In the genomic region with DNA sequence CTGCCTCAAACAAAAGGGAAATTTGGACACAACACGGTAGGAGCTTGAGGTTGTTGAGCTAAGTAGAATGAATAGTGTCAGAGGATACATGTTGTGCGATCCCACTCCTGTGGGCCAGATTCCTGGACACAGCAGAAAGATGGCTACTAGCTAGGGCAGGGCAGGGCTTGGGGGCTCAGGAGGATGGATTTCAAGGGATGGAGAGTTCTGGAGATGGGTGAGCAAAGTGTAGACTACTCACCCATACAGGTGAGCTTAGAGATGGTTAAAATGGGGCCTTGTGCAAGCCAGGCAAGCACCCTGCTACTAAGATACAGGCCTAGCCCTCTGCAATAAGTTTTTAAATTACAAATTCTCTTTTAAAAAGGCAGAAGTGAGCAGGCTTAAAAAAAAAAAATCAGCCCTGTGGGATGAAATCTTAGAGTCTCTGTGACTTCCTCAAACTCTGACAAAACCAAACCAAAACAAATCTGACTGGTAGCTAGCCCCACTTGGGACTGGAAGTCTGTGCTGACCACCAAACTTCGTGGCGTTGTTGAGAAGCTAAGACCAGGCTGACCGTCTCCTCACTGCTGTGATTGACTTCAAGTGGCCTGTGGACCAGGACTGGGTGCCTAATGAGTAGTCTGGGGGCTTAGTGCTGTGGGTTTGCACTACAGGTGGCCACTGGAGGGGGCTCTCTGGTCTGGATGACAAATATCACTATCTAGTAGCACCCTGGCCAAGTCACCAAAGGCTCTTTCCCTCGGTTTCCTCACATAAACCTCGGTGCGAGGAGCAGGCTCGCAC, we compare ENCODE assay signal across 15 mouse cellular contexts. TPM values are rescaled to one million over a fixed set of nuclear protein-coding genes. Genes with fewer than 3 reads are reported as not detected.
DNase-seq lines count a peak whose midpoint lies in the region; ATAC-seq lines count a peak whose summit lies in the region.
"Had no signal": no experiment of that assay in that cellular context is flagged by ENCODE, and none has a peak within 500 bp of the region (broad histone marks: within the 10 kb centered on the region; RNA-seq: fewer than 3 reads in every experiment).

No protein-coding gene starts in this region.

- 88% methylated on average over 9 of the region's 9 CpGs for WGBS in midbrain, embryonic 11.5 days
- 82% methylated on average over 9 of the region's 9 CpGs for WGBS in midbrain, embryonic 10.5 days

- no peaks in the 10 kb centered on the region for H3K9me3 ChIP-seq in midbrain, embryonic 11.5 days (ENCODE audit: control insufficient read depth, low read length)
- H3K9me3 ChIP-seq in midbrain, embryonic 10.5 days (replicated peaks) = no peaks in the 10 kb centered on the region
- H3K9me3 ChIP-seq: hindbrain, embryonic 12.5 days; limb, embryonic 13.5 days; neural tube, embryonic 13.5 days had no signal

- H3K9ac ChIP-seq in midbrain, embryonic 11.5 days (ENCODE audit: low read length) = no peak overlapping the region
- H3K9ac ChIP-seq: hindbrain, embryonic 12.5 days; limb, embryonic 13.5 days; neural tube, embryonic 13.5 days had no signal

- no peak overlapping the region for H3K27ac ChIP-seq in midbrain, embryonic 11.5 days (ENCODE audit: low read depth, low read length)
- no peak overlapping the region for H3K27ac ChIP-seq in midbrain, embryonic 10.5 days (replicated peaks)
- H3K27ac ChIP-seq: hindbrain, embryonic 12.5 days; limb, embryonic 13.5 days; neural tube, embryonic 13.5 days had no signal

- peak; percentile 12 for DNase-seq in midbrain, embryonic 11.5 days (ENCODE audit: low spot score, missing footprints)
- DNase-seq in midbrain, embryonic 10.5 days (ENCODE audit: low spot score) = no peak
- DNase-seq in ZHBTc4 (ENCODE audit: low read depth, low spot score) = peak; percentile 7
- peak; percentile 54 to 63 for DNase-seq in spleen, postnatal 36 days (ENCODE audit: low spot score in 2 of 2)
- no peak for DNase-seq in frontal cortex, postnatal 36 days (ENCODE audit: low spot score in 2 of 2)
- no peak for DNase-seq in kidney, postnatal 25 days
- DNase-seq: adrenal gland, adult 8-10 months; cerebellum, adult 11-12 months; embryo, embryonic 11 days; kidney, adult 9 months had no signal

- H3K36me3 ChIP-seq in midbrain, embryonic 11.5 days (ENCODE audit: control insufficient read depth, insufficient read depth, low read length) = no peaks in the 10 kb centered on the region
- no peaks in the 10 kb centered on the region for H3K36me3 ChIP-seq in midbrain, embryonic 10.5 days
- H3K36me3 ChIP-seq: hindbrain, embryonic 12.5 days; limb, embryonic 13.5 days; neural tube, embryonic 13.5 days had no signal

- no peaks in the 10 kb centered on the region for H3K27me3 ChIP-seq in midbrain, embryonic 11.5 days (ENCODE audit: control insufficient read depth, insufficient read depth, low read length)
- no peaks in the 10 kb centered on the region for H3K27me3 ChIP-seq in midbrain, embryonic 10.5 days (ENCODE audit: low read depth, poor library complexity, severe bottlenecking)
- H3K27me3 ChIP-seq: hindbrain, embryonic 12.5 days; neural tube, embryonic 13.5 days had no signal

- ATAC-seq in midbrain, embryonic 11.5 days (ENCODE audit: low FRiP score) = no peak
- ATAC-seq in megakaryocyte, adult 5-6 weeks (ENCODE audit: poor library complexity, severe bottlenecking) = peak; percentile 61

- no peak overlapping the region for H3K4me3 ChIP-seq in midbrain, embryonic 11.5 days (ENCODE audit: low read depth, low read length)
- H3K4me3 ChIP-seq in midbrain, embryonic 10.5 days = no peak overlapping the region
- H3K4me3 ChIP-seq: hindbrain, embryonic 12.5 days; limb, embryonic 13.5 days; neural tube, embryonic 13.5 days had no signal

- no peaks in the 10 kb centered on the region; the same call in 1 of the 2 replicates for H3K4me1 ChIP-seq in midbrain, embryonic 11.5 days (ENCODE audit: control insufficient read depth, insufficient read depth, low read length)
- peaks cover 10% of the 10 kb centered on the region for H3K4me1 ChIP-seq in midbrain, embryonic 10.5 days

- no peak overlapping the region for H3K4me2 ChIP-seq in midbrain, embryonic 11.5 days
- H3K4me2 ChIP-seq: heart, embryonic 11.5 days; hindbrain, embryonic 12.5 days; limb, embryonic 13.5 days; neural tube, embryonic 13.5 days had no signal

RNA-seq across cellular contexts. Expression of a gene that starts 1.3 kb away (rescaled TPM):
- not detected in 2 replicates for polyA plus RNA-seq in midbrain, embryonic 11.5 days (2014; fragmentation: Nextera tagmentation; extraction: Ambion mirVana)
- polyA plus RNA-seq in midbrain, embryonic 10.5 days (2016; fragmentation: Nextera tagmentation; extraction: Ambion mirVana) = 0.02 TPM in 1 of 2 replicates, not detected in the other
- total RNA-seq in megakaryocyte, adult 5-6 weeks (2015) = 5.3 and 7.3 TPM in 2 replicates
- total RNA-seq in megakaryocyte, adult 5-6 weeks (2017) = 9.3 and 11.3 TPM in 2 replicates

RNA-seq across cellular contexts. Expression of a gene that starts 40.9 kb away (rescaled TPM):
- polyA plus RNA-seq in midbrain, embryonic 11.5 days (2014; fragmentation: Nextera tagmentation; extraction: Ambion mirVana) = 49.5 and 53.6 TPM in 2 replicates
- polyA plus RNA-seq in midbrain, embryonic 10.5 days (2016; fragmentation: Nextera tagmentation; extraction: Ambion mirVana) = 41.5 and 43.8 TPM in 2 replicates
- 36.4 and 39.4 TPM in 2 replicates for total RNA-seq in megakaryocyte, adult 5-6 weeks (2015)
- total RNA-seq in megakaryocyte, adult 5-6 weeks (2017) = 73.5 and 79.8 TPM in 2 replicates

RNA-seq across cellular contexts. Expression of a gene that starts 40.9 kb away (rescaled TPM):
- 51.7 and 53.7 TPM in 2 replicates for polyA plus RNA-seq in midbrain, embryonic 11.5 days (2014; fragmentation: Nextera tagmentation; extraction: Ambion mirVana)
- polyA plus RNA-seq in midbrain, embryonic 10.5 days (2016; fragmentation: Nextera tagmentation; extraction: Ambion mirVana) = 54.0 and 54.6 TPM in 2 replicates
- 47.8 and 54.0 TPM in 2 replicates for total RNA-seq in megakaryocyte, adult 5-6 weeks (2015)
- total RNA-seq in megakaryocyte, adult 5-6 weeks (2017) = 58.8 and 74.6 TPM in 2 replicates

Comparison
In these comparisons a context has a peak if more than half of its experiments do, and no peak if none do; other contexts are left out.
1. DNase-seq: peak in midbrain, embryonic 11.5 days (single experiment), ZHBTc4 (single experiment) and spleen, postnatal 36 days (2 of 2); none in midbrain, embryonic 10.5 days (single experiment), frontal cortex, postnatal 36 days (0 of 2) and kidney, postnatal 25 days (0 of 2).